Mouse (Mus musculus): ENCODE data around the gene Gm11554. TPM values are rescaled to one million over a fixed set of nuclear protein-coding genes. Genes with fewer than 3 reads are reported as not detected.
"Not testable (repeated sequence)": the region's sequence is repeated elsewhere in the genome, so short reads cannot be mapped to it uniquely, and the experiment has no call there.

Gene Gm11554
- polyA plus RNA-seq, 1 experiment, result not detected

- no peak for TF ChIP-seq POLR2AphosphoS2 (IDR thresholded peaks at IDR 0.05; ENCODE audit: insufficient read length, low read depth)
- TF ChIP-seq POLR2A (IDR thresholded peaks at IDR 0.05; ENCODE audit: insufficient read length, low read depth), result no peak
- TF ChIP-seq REST (IDR thresholded peaks at IDR 0.05; ENCODE audit: insufficient read depth, insufficient read length), result no peak
- no peak for TF ChIP-seq SRF (IDR thresholded peaks at IDR 0.05; ENCODE audit: control insufficient read depth, insufficient read length, low read depth)
- TF ChIP-seq CEBPB (IDR thresholded peaks at IDR 0.05; ENCODE audit: insufficient read depth, poor library complexity, severe bottlenecking), result no peak
- TF ChIP-seq USF1 (IDR thresholded peaks at IDR 0.05; ENCODE audit: low read depth), result no peak
- TF ChIP-seq MYOG (IDR thresholded peaks at IDR 0.05; ENCODE audit: control insufficient read depth in 1 of 3, insufficient read depth in 1 of 3, insufficient read length in 2 of 3, low read depth in 2 of 3), result no peak
- no peak for TF ChIP-seq TCF3 (IDR thresholded peaks at IDR 0.05; ENCODE audit: insufficient read length, low read depth)
- TF ChIP-seq MYOD1 (IDR thresholded peaks at IDR 0.05; ENCODE audit: control insufficient read depth in 1 of 3, insufficient read length in 2 of 3, low read depth in 2 of 3), result no peak
- TF ChIP-seq TCF12 (IDR thresholded peaks at IDR 0.05; ENCODE audit: insufficient read depth, poor library complexity, severe bottlenecking), result no peak
- no peak for TF ChIP-seq MAX (IDR thresholded peaks at IDR 0.05; ENCODE audit: low read depth)
- no peak for TF ChIP-seq E2F4 (IDR thresholded peaks at IDR 0.05; ENCODE audit: insufficient read depth)
Observed at GRCm38 (mm10) chr11:99793367-99793766, 10.9 kb downstream of the Gm11554 start, which contains the start of gene Gm11596. TSS of gene Gm11596 (minus strand) at chr11:99793467.

GRCm38 (mm10) chr11:99784900-99785299 is 19.3 kb downstream of the Gm11554 start, which contains the start of gene Krtap4-9:
TSS of gene Krtap4-9 (plus strand) at chr11:99785200.
- not testable (repeated sequence) for H3K4me2 ChIP-seq (ENCODE audit: low read depth); H3ac ChIP-seq (ENCODE audit: control insufficient read depth, insufficient read length); H3K79me2 ChIP-seq (ENCODE audit: control insufficient read depth, insufficient read depth); H3K36me3 ChIP-seq (ENCODE audit: control insufficient read depth, insufficient read depth); H3K4me3 ChIP-seq; H3K27me3 ChIP-seq (ENCODE audit: control insufficient read depth, insufficient read depth, insufficient read length)

More at GRCm38 (mm10) chr11:99793367-99793766, 10.9 kb downstream of the Gm11554 start, which contains the start of gene Gm11596:
- no peak within 1 kb of the TSS for H3K4me2 ChIP-seq (ENCODE audit: low read depth)
- H3K79me2 ChIP-seq (ENCODE audit: control insufficient read depth, insufficient read depth), result no peaks in the 10 kb centered on the region
- H3K36me3 ChIP-seq (ENCODE audit: control insufficient read depth, insufficient read depth), result no peaks in the 10 kb centered on the region
- H3K27me3 ChIP-seq (ENCODE audit: control insufficient read depth, insufficient read depth, insufficient read length), result peaks cover 4% of the 10 kb centered on the region
- H3K4me3 ChIP-seq, result no peak within 1 kb of the TSS
- no peak within 1 kb of the TSS for H3ac ChIP-seq (ENCODE audit: control insufficient read depth, insufficient read length)

- no peak within 1 kb of the TSS for H3ac ChIP-seq (ENCODE audit: control insufficient read depth, insufficient read length)
- no peaks in the 10 kb centered on the region for H3K79me2 ChIP-seq (ENCODE audit: control insufficient read depth, insufficient read depth)
- no peak within 1 kb of the TSS for H3K4me3 ChIP-seq
- no peaks in the 10 kb centered on the region for H3K36me3 ChIP-seq (ENCODE audit: control insufficient read depth, insufficient read depth)
- no peak within 1 kb of the TSS for H3K4me2 ChIP-seq (ENCODE audit: low read depth)
- H3K27me3 ChIP-seq (ENCODE audit: control insufficient read depth, insufficient read depth, insufficient read length), result no peaks in the 10 kb centered on the region
- TF ChIP-seq MYOG (IDR thresholded peaks at IDR 0.05; ENCODE audit: control insufficient read depth in 1 of 3, insufficient read depth in 1 of 3, insufficient read length in 2 of 3, low read depth in 2 of 3), result no peak
- no peak for TF ChIP-seq CEBPB (IDR thresholded peaks at IDR 0.05; ENCODE audit: insufficient read depth, poor library complexity, severe bottlenecking)
- TF ChIP-seq MAX (IDR thresholded peaks at IDR 0.05; ENCODE audit: low read depth), result no peak
- no peak for TF ChIP-seq POLR2A (IDR thresholded peaks at IDR 0.05; ENCODE audit: insufficient read length, low read depth)
- no peak for TF ChIP-seq MYOD1 (IDR thresholded peaks at IDR 0.05; ENCODE audit: control insufficient read depth in 1 of 3, insufficient read length in 2 of 3, low read depth in 2 of 3)
- TF ChIP-seq POLR2AphosphoS2 (IDR thresholded peaks at IDR 0.05; ENCODE audit: insufficient read length, low read depth), result no peak
- TF ChIP-seq TCF12 (IDR thresholded peaks at IDR 0.05; ENCODE audit: insufficient read depth, poor library complexity, severe bottlenecking), result no peak
- no peak for TF ChIP-seq REST (IDR thresholded peaks at IDR 0.05; ENCODE audit: insufficient read depth, insufficient read length)
- no peak for TF ChIP-seq SRF (IDR thresholded peaks at IDR 0.05; ENCODE audit: control insufficient read depth, insufficient read length, low read depth)
- TF ChIP-seq TCF3 (IDR thresholded peaks at IDR 0.05; ENCODE audit: insufficient read length, low read depth), result no peak
- TF ChIP-seq USF1 (IDR thresholded peaks at IDR 0.05; ENCODE audit: low read depth), result no peak
- TF ChIP-seq E2F4 (IDR thresholded peaks at IDR 0.05; ENCODE audit: insufficient read depth), result no peak
Observed at GRCm38 (mm10) chr11:99780604-99781003, 23.6 kb downstream of the Gm11554 start, which contains the start of gene Krtap4-8. TSS of gene Krtap4-8 (minus strand) at chr11:99780704.

- H3ac ChIP-seq (ENCODE audit: control insufficient read depth, insufficient read length), result no peak overlapping the region
- TF ChIP-seq E2F4 (IDR thresholded peaks at IDR 0.05; ENCODE audit: insufficient read depth), result no peak
- TF ChIP-seq SRF (IDR thresholded peaks at IDR 0.05; ENCODE audit: control insufficient read depth, insufficient read length, low read depth), result no peak
- no peak for TF ChIP-seq MAX (IDR thresholded peaks at IDR 0.05; ENCODE audit: low read depth)
- no peak for TF ChIP-seq TCF12 (IDR thresholded peaks at IDR 0.05; ENCODE audit: insufficient read depth, poor library complexity, severe bottlenecking)
- no peak for TF ChIP-seq POLR2A (IDR thresholded peaks at IDR 0.05; ENCODE audit: insufficient read length, low read depth)
- no peak for TF ChIP-seq POLR2AphosphoS2 (IDR thresholded peaks at IDR 0.05; ENCODE audit: insufficient read length, low read depth)
Observed at GRCm38 (mm10) chr11:99778401-99778800, 25.8 kb downstream of the Gm11554 start.

GRCm38 (mm10) chr11:99772813-99773212 is 31.4 kb downstream of the Gm11554 start, which contains the start of gene Gm11595:
TSS of gene Gm11595 (minus strand) at chr11:99772913.
- not testable (repeated sequence) for H3K4me2 ChIP-seq (ENCODE audit: low read depth); H3K79me2 ChIP-seq (ENCODE audit: control insufficient read depth, insufficient read depth); H3K4me3 ChIP-seq; H3K36me3 ChIP-seq (ENCODE audit: control insufficient read depth, insufficient read depth); H3ac ChIP-seq (ENCODE audit: control insufficient read depth, insufficient read length); H3K27me3 ChIP-seq (ENCODE audit: control insufficient read depth, insufficient read depth, insufficient read length)

More at GRCm38 (mm10) chr11:99778401-99778800, 25.8 kb downstream of the Gm11554 start:
- no peak overlapping the region for H3K4me3 ChIP-seq
- no peaks in the 10 kb centered on the region for H3K36me3 ChIP-seq (ENCODE audit: control insufficient read depth, insufficient read depth)
- H3K79me2 ChIP-seq (ENCODE audit: control insufficient read depth, insufficient read depth), result no peaks in the 10 kb centered on the region
- H3K27me3 ChIP-seq (ENCODE audit: control insufficient read depth, insufficient read depth, insufficient read length), result no peaks in the 10 kb centered on the region
- no peak overlapping the region for H3K4me2 ChIP-seq (ENCODE audit: low read depth)

All from myocyte (in vitro differentiated cells).